Mouse (Mus musculus): ENCODE results near the gene Tbc1d24. TPM values are rescaled to one million over a fixed set of nuclear protein-coding genes. Genes with fewer than 3 reads are reported as not detected.

Gene Tbc1d24
- 14.4 and 16.6 TPM in 2 replicates for polyA plus RNA-seq (2011; ENCODE audit: insufficient read depth, insufficient read length, low read depth, missing spikeins)

GRCm38 (mm10) chr17:24205284-24205888 is at the start of gene Tbc1d24:
TSS of gene Tbc1d24 (minus strand) at chr17:24205562.
- H3K36me3 ChIP-seq (ENCODE audit: control insufficient read depth, insufficient read depth, low read length, poor library complexity, severe bottlenecking): no peaks in the 10 kb centered on the region
- no peaks in the 10 kb centered on the region for H3K27me3 ChIP-seq (ENCODE audit: control insufficient read depth, insufficient read depth, low read length, poor library complexity, severe bottlenecking)
- H3K4me1 ChIP-seq (ENCODE audit: control insufficient read depth, insufficient read depth, low read length): peaks cover 2% of the 10 kb centered on the region
- H3K27ac ChIP-seq (ENCODE audit: insufficient read depth, low read length): no peak within 1 kb of the TSS
- TF ChIP-seq POLR2A (IDR thresholded peaks at IDR 0.05; ENCODE audit: insufficient read depth, low read length) (no peak), EP300 (IDR thresholded peaks at IDR 0.05; ENCODE audit: insufficient read depth, low read depth, low read length) (no peak), CTCF (IDR thresholded peaks at IDR 0.05; ENCODE audit: low read depth, low read length) (no peak)
- peak within 1 kb of the TSS; percentile 75 for H3K4me3 ChIP-seq (ENCODE audit: low read depth, low read length)
- no peaks in the 10 kb centered on the region for H3K9me3 ChIP-seq (replicated peaks; ENCODE audit: control insufficient read depth, insufficient read depth, low read length, poor library complexity, severe bottlenecking)
- peak within 1 kb of the TSS; percentile 77 for H3K9ac ChIP-seq (ENCODE audit: low read depth, poor library complexity, severe bottlenecking)

GRCm38 (mm10) chr17:24252329-24252728 is 47.0 kb upstream of the Tbc1d24 start:
- H3K36me3 ChIP-seq (ENCODE audit: control insufficient read depth, insufficient read depth, low read length, poor library complexity, severe bottlenecking): peaks cover 18% of the 10 kb centered on the region
- H3K27me3 ChIP-seq (ENCODE audit: control insufficient read depth, insufficient read depth, low read length, poor library complexity, severe bottlenecking): no peaks in the 10 kb centered on the region
- H3K27ac ChIP-seq (ENCODE audit: insufficient read depth, low read length): peak overlapping the region; percentile 81
- H3K4me3 ChIP-seq (ENCODE audit: low read depth, low read length): no peak overlapping the region
- no peaks in the 10 kb centered on the region for H3K9me3 ChIP-seq (replicated peaks; ENCODE audit: control insufficient read depth, insufficient read depth, low read length, poor library complexity, severe bottlenecking)
- no peaks in the 10 kb centered on the region for H3K4me1 ChIP-seq (ENCODE audit: control insufficient read depth, insufficient read depth, low read length)
- peak overlapping the region; percentile 64 for H3K9ac ChIP-seq (ENCODE audit: low read depth, poor library complexity, severe bottlenecking)
- TF ChIP-seq POLR2A (IDR thresholded peaks at IDR 0.05; ENCODE audit: insufficient read depth, low read length) (no peak), EP300 (IDR thresholded peaks at IDR 0.05; ENCODE audit: insufficient read depth, low read depth, low read length) (no peak), CTCF (IDR thresholded peaks at IDR 0.05; ENCODE audit: low read depth, low read length) (no peak)

- no peaks in the 10 kb centered on the region for H3K9me3 ChIP-seq (replicated peaks; ENCODE audit: control insufficient read depth, insufficient read depth, low read length, poor library complexity, severe bottlenecking)
- no peaks in the 10 kb centered on the region for H3K27me3 ChIP-seq (ENCODE audit: control insufficient read depth, insufficient read depth, low read length, poor library complexity, severe bottlenecking)
- no peaks in the 10 kb centered on the region for H3K4me1 ChIP-seq (ENCODE audit: control insufficient read depth, insufficient read depth, low read length)
- peak within 1 kb of the TSS; percentile 98 for H3K9ac ChIP-seq (ENCODE audit: low read depth, poor library complexity, severe bottlenecking)
- peak within 1 kb of the TSS; percentile 100 for H3K4me3 ChIP-seq (ENCODE audit: low read depth, low read length)
- peak within 1 kb of the TSS; percentile 81 for H3K27ac ChIP-seq (ENCODE audit: insufficient read depth, low read length)
- H3K36me3 ChIP-seq (ENCODE audit: control insufficient read depth, insufficient read depth, low read length, poor library complexity, severe bottlenecking): peaks cover 26% of the 10 kb centered on the region
- TF ChIP-seq POLR2A (IDR thresholded peaks at IDR 0.05; ENCODE audit: insufficient read depth, low read length) (peak; percentile 37), CTCF (IDR thresholded peaks at IDR 0.05; ENCODE audit: low read depth, low read length) (no peak), EP300 (IDR thresholded peaks at IDR 0.05; ENCODE audit: insufficient read depth, low read depth, low read length) (no peak; the same call in 1 of the 2 replicates)
These were observed 46.1 kb upstream of the Tbc1d24 start, which contains the start of gene Ccnf for GRCm38 (mm10) chr17:24251320-24252069. TSS of gene Ccnf (minus strand) at chr17:24251484.

GRCm38 (mm10) chr17:24250988-24251319 is 45.6 kb upstream of the Tbc1d24 start:
- H3K36me3 ChIP-seq (ENCODE audit: control insufficient read depth, insufficient read depth, low read length, poor library complexity, severe bottlenecking): peaks cover 31% of the 10 kb centered on the region
- H3K9ac ChIP-seq (ENCODE audit: low read depth, poor library complexity, severe bottlenecking): peak overlapping the region; percentile 98
- 0 out of 2 replicates have a peak, but pooled peaks have one; percentile 57 for TF ChIP-seq EP300 (IDR thresholded peaks at IDR 0.05; ENCODE audit: insufficient read depth, low read depth, low read length)
- no peak for TF ChIP-seq POLR2A (IDR thresholded peaks at IDR 0.05; ENCODE audit: insufficient read depth, low read length)
- no peaks in the 10 kb centered on the region for H3K4me1 ChIP-seq (ENCODE audit: control insufficient read depth, insufficient read depth, low read length)
- H3K27me3 ChIP-seq (ENCODE audit: control insufficient read depth, insufficient read depth, low read length, poor library complexity, severe bottlenecking): no peaks in the 10 kb centered on the region
- no peaks in the 10 kb centered on the region for H3K9me3 ChIP-seq (replicated peaks; ENCODE audit: control insufficient read depth, insufficient read depth, low read length, poor library complexity, severe bottlenecking)
- peak overlapping the region; percentile 100 for H3K4me3 ChIP-seq (ENCODE audit: low read depth, low read length)
- peak overlapping the region; percentile 31 for H3K27ac ChIP-seq (ENCODE audit: insufficient read depth, low read length)

DNA sequence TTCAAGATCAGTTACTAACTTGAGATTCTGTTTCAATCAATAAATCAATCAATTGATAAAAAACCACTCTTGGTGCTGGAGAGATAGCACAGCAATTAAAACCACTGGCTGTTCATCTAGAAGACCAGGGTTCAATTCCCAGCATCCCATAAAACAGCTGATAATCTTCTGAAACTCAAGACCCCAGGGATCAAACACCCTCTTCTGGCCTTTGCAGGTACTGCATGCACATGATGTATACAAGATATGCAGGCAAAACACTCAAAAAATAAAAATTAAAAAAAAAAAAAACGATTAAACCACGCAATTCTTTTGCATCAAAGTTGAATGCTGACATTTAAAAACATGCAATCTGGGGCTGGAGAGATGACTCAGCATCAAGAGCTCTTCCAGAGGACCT is 43.3 kb upstream of the Tbc1d24 start:
- H3K4me3 ChIP-seq (ENCODE audit: low read depth, low read length): no peak overlapping the region
- peaks cover 3% of the 10 kb centered on the region; the same call in 1 of the 2 replicates for H3K9me3 ChIP-seq (replicated peaks; ENCODE audit: control insufficient read depth, insufficient read depth, low read length, poor library complexity, severe bottlenecking)
- H3K9ac ChIP-seq (ENCODE audit: low read depth, poor library complexity, severe bottlenecking): no peak overlapping the region
- TF ChIP-seq CTCF (IDR thresholded peaks at IDR 0.05; ENCODE audit: low read depth, low read length) (no peak), POLR2A (IDR thresholded peaks at IDR 0.05; ENCODE audit: insufficient read depth, low read length) (no peak), EP300 (IDR thresholded peaks at IDR 0.05; ENCODE audit: insufficient read depth, low read depth, low read length) (no peak)
- no peaks in the 10 kb centered on the region for H3K27me3 ChIP-seq (ENCODE audit: control insufficient read depth, insufficient read depth, low read length, poor library complexity, severe bottlenecking)
- peaks cover 49% of the 10 kb centered on the region for H3K36me3 ChIP-seq (ENCODE audit: control insufficient read depth, insufficient read depth, low read length, poor library complexity, severe bottlenecking)
- H3K4me1 ChIP-seq (ENCODE audit: control insufficient read depth, insufficient read depth, low read length): no peaks in the 10 kb centered on the region
- no peak overlapping the region for H3K27ac ChIP-seq (ENCODE audit: insufficient read depth, low read length)

GRCm38 (mm10) chr17:24244061-24244460 is 38.7 kb upstream of the Tbc1d24 start:
- H3K9me3 ChIP-seq (replicated peaks; ENCODE audit: control insufficient read depth, insufficient read depth, low read length, poor library complexity, severe bottlenecking): peaks cover 3% of the 10 kb centered on the region; the same call in 1 of the 2 replicates
- no peak overlapping the region for H3K4me3 ChIP-seq (ENCODE audit: low read depth, low read length)
- H3K27ac ChIP-seq (ENCODE audit: insufficient read depth, low read length): peak overlapping the region; percentile 34; the same call in 1 of the 2 replicates
- H3K9ac ChIP-seq (ENCODE audit: low read depth, poor library complexity, severe bottlenecking): no peak overlapping the region
- no peaks in the 10 kb centered on the region for H3K27me3 ChIP-seq (ENCODE audit: control insufficient read depth, insufficient read depth, low read length, poor library complexity, severe bottlenecking)
- peaks cover 90% of the 10 kb centered on the region for H3K36me3 ChIP-seq (ENCODE audit: control insufficient read depth, insufficient read depth, low read length, poor library complexity, severe bottlenecking)
- TF ChIP-seq EP300 (IDR thresholded peaks at IDR 0.05; ENCODE audit: insufficient read depth, low read depth, low read length): no peak
- TF ChIP-seq POLR2A (IDR thresholded peaks at IDR 0.05; ENCODE audit: insufficient read depth, low read length): no peak
- TF ChIP-seq CTCF (IDR thresholded peaks at IDR 0.05; ENCODE audit: low read depth, low read length): no peak
- H3K4me1 ChIP-seq (ENCODE audit: control insufficient read depth, insufficient read depth, low read length): no peaks in the 10 kb centered on the region
